Mouse (Mus musculus) kidney, adult 2 months (tissue): ENCODE results near the gene Litaf. TPM values are rescaled to one million over a fixed set of nuclear protein-coding genes. Genes with fewer than 3 reads are reported as not detected.
A peak's percentile ranks its signal among the peaks of the same experiment; 100 is the strongest.

Experiments used
- DNase-seq: peaks from one replicate; pipeline ENCODE4 v3.0.0; 2021
- H3K27ac ChIP-seq: fragments of 200-500 bp; 2 replicates; pipeline ENCODE4 v1.5.1; 2012; ENCODE audit warnings: low read depth, low read length, control low read depth, inconsistent platforms; ENCODE audit not compliant: insufficient read depth
- H3K27me3 ChIP-seq: fragments of 200-500 bp; replicated peaks from 2 replicates; pipeline ENCODE4 v1.6.1; 2012; ENCODE audit warnings: mild to moderate bottlenecking, moderate library complexity, low read length, inconsistent platforms; ENCODE audit not compliant: control insufficient read depth, insufficient read depth
- H3K36me3 ChIP-seq: fragments of 200-500 bp; 2 replicates; pipeline ENCODE4 v1.6.1; 2012; ENCODE audit warnings: mild to moderate bottlenecking, moderate library complexity, low read length, inconsistent platforms; ENCODE audit not compliant: control insufficient read depth, insufficient read depth
- H3K4me1 ChIP-seq: fragments of 200-500 bp; 2 replicates; pipeline ENCODE4 v1.6.1; 2011; ENCODE audit warnings: low read length; ENCODE audit not compliant: control insufficient read depth, insufficient read depth
- H3K4me3 ChIP-seq: fragments of 200-500 bp; 2 replicates; pipeline ENCODE4 v1.5.1; 2011; ENCODE audit warnings: mild to moderate bottlenecking, low read depth, low read length, control low read depth; ENCODE audit not compliant: insufficient read depth
- CTCF ChIP-seq: fragments of 200-500 bp; conservative IDR thresholded peaks from 2 replicates; pipeline ENCODE4 v1.5.1; 2011; ENCODE audit warnings: low read depth, mild to moderate bottlenecking, control low read depth, low read length, moderate library complexity, mixed read lengths; ENCODE audit not compliant: insufficient read depth, insufficient read length
- POLR2A ChIP-seq: fragments of 200-500 bp; IDR thresholded peaks from one replicate; pipeline ENCODE4 v1.6.1; 2011; ENCODE audit warnings: low read depth, low read length, control low read depth
- WGBS: fragments of 180-500 bp; shearing (Covaris S2); methylation state at CpG from one replicate; pipeline ENCODE4 v1.1.7; 2018; 5-methylcytosine and 5-hydroxymethylcytosine counted together
- polyA plus RNA-seq: library from polyadenylated mRNA; depleted of rRNA; stranded (reverse); fragments of >200 nt; gene quantifications from 2 replicates; pipeline ENCODE4 v1.2.3, GENCODE M21; 2012; rRNA removed

Gene Litaf
- polyA plus RNA-seq = 125 and 145 TPM in 2 replicates

GRCm38 (mm10) chr16:11066029-11066832, at the start of gene Litaf:
TSS of gene Litaf (minus strand) at chr16:11066157.
- 0 out of 2 replicates have a peak, but pooled peaks have one; percentile 15 for TF ChIP-seq CTCF
- TF ChIP-seq POLR2A = peak; percentile 4
- WGBS = under 1% methylated on average over 77 of the region's 78 CpGs
- peak within 1 kb of the TSS; percentile 73 for H3K4me3 ChIP-seq
- peak within 1 kb of the TSS; percentile 40 for H3K27ac ChIP-seq
- H3K4me1 ChIP-seq = peaks cover 51% of the 10 kb centered on the region
- no peaks in the 10 kb centered on the region for H3K36me3 ChIP-seq
- peak; percentile 99 for DNase-seq
- no peaks in the 10 kb centered on the region for H3K27me3 ChIP-seq

- DNase-seq = peak; percentile 32
- Histone ChIP-seq H3K36me3 (peaks cover 1% of the 10 kb centered on the region), H3K4me3 (no peak overlapping the region), H3K27me3 (no peaks in the 10 kb centered on the region), H3K27ac (no peak overlapping the region), H3K4me1 (no peaks in the 10 kb centered on the region)
- 0 out of 2 replicates have a peak, but pooled peaks have one; percentile 15 for TF ChIP-seq CTCF
- no peak for TF ChIP-seq POLR2A
- 59% methylated on average over 4 of the region's 4 CpGs for WGBS
Observed at GRCm38 (mm10) chr16:11109198-11109740, 43.3 kb upstream of the Litaf start.

- DNase-seq = no peak
- H3K36me3 ChIP-seq = peaks cover 3% of the 10 kb centered on the region; the same call in 1 of the 2 replicates
- H3K27me3 ChIP-seq = no peaks in the 10 kb centered on the region
- H3K27ac ChIP-seq = no peak overlapping the region
- TF ChIP-seq CTCF = no peak
- TF ChIP-seq POLR2A = no peak
- no peaks in the 10 kb centered on the region for H3K4me1 ChIP-seq
- WGBS = 88% methylated on average over 1 of the region's 1 CpGs
- H3K4me3 ChIP-seq = no peak overlapping the region
Observed at GRCm38 (mm10) chr16:11104905-11105304, 38.9 kb upstream of the Litaf start.

- H3K4me1 ChIP-seq = peaks cover 4% of the 10 kb centered on the region; the same call in 1 of the 2 replicates
- WGBS = 84% methylated on average over 3 of the region's 3 CpGs
- H3K27me3 ChIP-seq = no peaks in the 10 kb centered on the region
- H3K27ac ChIP-seq = no peak overlapping the region
- TF ChIP-seq POLR2A = no peak
- TF ChIP-seq CTCF = no peak
- no peak overlapping the region for H3K4me3 ChIP-seq
- no peak for DNase-seq
- peaks cover 2% of the 10 kb centered on the region; the same call in 1 of the 2 replicates for H3K36me3 ChIP-seq
Observed at GRCm38 (mm10) chr16:11097301-11097700, 31.3 kb upstream of the Litaf start.

GRCm38 (mm10) chr16:11093717-11094386, 27.9 kb upstream of the Litaf start:
- Histone ChIP-seq H3K27me3 (no peaks in the 10 kb centered on the region), H3K4me3 (no peak overlapping the region), H3K36me3 (no peaks in the 10 kb centered on the region; the same call in 1 of the 2 replicates), H3K27ac (no peak overlapping the region), H3K4me1 (peaks cover 8% of the 10 kb centered on the region; the same call in 1 of the 2 replicates)
- 91% methylated on average over 13 of the region's 13 CpGs for WGBS
- TF ChIP-seq POLR2A (no peak), CTCF (no peak)
- DNase-seq = no peak

GRCm38 (mm10) chr16:11092523-11092922, 26.6 kb upstream of the Litaf start:
- DNase-seq = no peak
- H3K36me3 ChIP-seq = peaks cover 3% of the 10 kb centered on the region; the same call in 1 of the 2 replicates
- peak overlapping the region; percentile 47; the same call in 1 of the 2 replicates for H3K27ac ChIP-seq
- WGBS = 44% methylated on average over 3 of the region's 3 CpGs
- peaks cover 4% of the 10 kb centered on the region; the same call in 1 of the 2 replicates for H3K4me1 ChIP-seq
- H3K27me3 ChIP-seq = no peaks in the 10 kb centered on the region
- TF ChIP-seq POLR2A = no peak
- H3K4me3 ChIP-seq = no peak overlapping the region
